Mouse (Mus musculus): ENCODE results near the gene Rtn4r. TPM values are rescaled to one million over a fixed set of nuclear protein-coding genes. Genes with fewer than 3 reads are reported as not detected.
A peak's percentile ranks its signal among the peaks of the same experiment; 100 is the strongest.

The Rtn4r gene
- polyA plus RNA-seq, 1 experiment from 2014 or later = 1.0 TPM

DNA sequence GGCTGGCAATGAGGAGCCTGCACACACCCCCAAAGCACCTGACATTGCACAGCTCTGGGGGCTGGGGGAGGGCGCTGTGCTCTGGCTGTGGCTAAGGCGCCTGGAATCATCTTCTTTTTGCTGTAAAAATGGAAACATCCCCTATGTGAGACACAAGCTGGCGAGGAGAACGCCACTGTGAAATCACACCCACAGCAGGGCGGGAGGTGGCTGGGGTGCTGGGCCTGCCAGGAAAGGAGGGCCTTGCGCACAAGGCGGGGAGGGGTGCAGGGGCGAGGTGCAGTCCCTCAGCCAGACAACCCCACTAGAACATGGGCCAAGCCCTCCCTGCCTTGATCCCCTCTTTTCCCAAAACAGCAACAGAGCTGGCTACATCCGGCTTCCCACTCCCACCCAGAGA is 45.8 kb downstream of the Rtn4r start:
- no peak overlapping the region for H3K9ac ChIP-seq (ENCODE audit: low read length)
- WGBS = 72% methylated on average over 9 of the region's 9 CpGs
- H3K4me1 ChIP-seq (ENCODE audit: control insufficient read depth, insufficient read depth, low read length) = peaks cover 12% of the 10 kb centered on the region
- no peak overlapping the region for H3K4me2 ChIP-seq (ENCODE audit: low read depth, low read length)
- no peak overlapping the region for H3K4me3 ChIP-seq (replicated peaks; ENCODE audit: low read length)
- H3K9me3 ChIP-seq (replicated peaks; ENCODE audit: control insufficient read depth, low read length) = no peaks in the 10 kb centered on the region
- no peak for ATAC-seq (ENCODE audit: insufficient read depth, low FRiP score)
- no peaks in the 10 kb centered on the region for H3K36me3 ChIP-seq (ENCODE audit: control insufficient read depth, insufficient read depth, low read length)
- H3K27me3 ChIP-seq (ENCODE audit: control insufficient read depth, insufficient read depth, low read length) = peaks cover 2% of the 10 kb centered on the region; the same call in 1 of the 2 replicates
- no peak overlapping the region for H3K27ac ChIP-seq (ENCODE audit: low read length)

DNA sequence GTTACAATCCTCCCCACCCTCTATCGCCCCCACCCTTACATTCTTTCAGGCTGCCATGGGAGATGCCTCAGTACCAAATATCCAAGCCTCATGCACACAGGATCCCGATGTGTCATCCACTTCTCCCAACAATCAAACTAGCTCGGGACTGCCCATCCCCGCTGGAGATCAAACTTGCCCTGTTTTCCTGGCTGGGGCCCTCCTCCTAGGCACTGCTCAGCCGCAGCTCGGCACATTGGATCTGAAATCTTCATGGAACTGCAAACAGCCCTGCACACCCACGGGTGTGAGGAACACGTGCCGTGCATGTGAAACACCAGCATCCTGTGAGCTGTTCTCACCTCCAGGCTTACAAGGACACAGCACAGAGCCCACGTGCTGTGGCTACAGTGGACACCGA is 46.3 kb downstream of the Rtn4r start:
- H3K9me3 ChIP-seq (replicated peaks; ENCODE audit: control insufficient read depth, low read length) = no peaks in the 10 kb centered on the region
- no peak overlapping the region for H3K27ac ChIP-seq (ENCODE audit: low read length)
- WGBS = 72% methylated on average over 11 of the region's 11 CpGs
- peaks cover 18% of the 10 kb centered on the region for H3K4me1 ChIP-seq (ENCODE audit: control insufficient read depth, insufficient read depth, low read length)
- peaks cover 2% of the 10 kb centered on the region; the same call in 1 of the 2 replicates for H3K27me3 ChIP-seq (ENCODE audit: control insufficient read depth, insufficient read depth, low read length)
- no peak overlapping the region for H3K4me3 ChIP-seq (replicated peaks; ENCODE audit: low read length)
- H3K36me3 ChIP-seq (ENCODE audit: control insufficient read depth, insufficient read depth, low read length) = no peaks in the 10 kb centered on the region
- no peak overlapping the region for H3K9ac ChIP-seq (ENCODE audit: low read length)
- no peak overlapping the region for H3K4me2 ChIP-seq (ENCODE audit: low read depth, low read length)
- ATAC-seq (ENCODE audit: insufficient read depth, low FRiP score) = no peak

- peaks cover 31% of the 10 kb centered on the region for H3K4me1 ChIP-seq (ENCODE audit: control insufficient read depth, insufficient read depth, low read length)
- H3K4me2 ChIP-seq (ENCODE audit: low read depth, low read length) = no peak overlapping the region
- 0 out of 2 replicates have a peak, but pooled peaks have one; percentile 26 for ATAC-seq (ENCODE audit: insufficient read depth, low FRiP score)
- peak overlapping the region; percentile 51 for H3K27ac ChIP-seq (ENCODE audit: low read length)
- peak overlapping the region; percentile 35; the same call in 1 of the 2 replicates for H3K9ac ChIP-seq (ENCODE audit: low read length)
- no peaks in the 10 kb centered on the region for H3K9me3 ChIP-seq (replicated peaks; ENCODE audit: control insufficient read depth, low read length)
- WGBS = 30% methylated on average over 6 of the region's 6 CpGs
- no peaks in the 10 kb centered on the region for H3K36me3 ChIP-seq (ENCODE audit: control insufficient read depth, insufficient read depth, low read length)
- H3K4me3 ChIP-seq (replicated peaks; ENCODE audit: low read length) = no peak overlapping the region
- peaks cover 2% of the 10 kb centered on the region; the same call in 1 of the 2 replicates for H3K27me3 ChIP-seq (ENCODE audit: control insufficient read depth, insufficient read depth, low read length)
Observed at GRCm38 (mm10) chr16:18175817-18176541, 48.5 kb downstream of the Rtn4r start.

GRCm38 (mm10) chr16:18176758-18177157 is 49.3 kb downstream of the Rtn4r start:
- H3K4me3 ChIP-seq (replicated peaks; ENCODE audit: low read length) = no peak overlapping the region
- peaks cover 2% of the 10 kb centered on the region; the same call in 1 of the 2 replicates for H3K27me3 ChIP-seq (ENCODE audit: control insufficient read depth, insufficient read depth, low read length)
- no peaks in the 10 kb centered on the region for H3K36me3 ChIP-seq (ENCODE audit: control insufficient read depth, insufficient read depth, low read length)
- H3K9me3 ChIP-seq (replicated peaks; ENCODE audit: control insufficient read depth, low read length) = no peaks in the 10 kb centered on the region
- 61% methylated on average over 4 of the region's 4 CpGs for WGBS
- H3K27ac ChIP-seq (ENCODE audit: low read length) = peak overlapping the region; percentile 51
- no peak for ATAC-seq (ENCODE audit: insufficient read depth, low FRiP score)
- no peak overlapping the region for H3K9ac ChIP-seq (ENCODE audit: low read length)
- H3K4me1 ChIP-seq (ENCODE audit: control insufficient read depth, insufficient read depth, low read length) = peaks cover 33% of the 10 kb centered on the region
- H3K4me2 ChIP-seq (ENCODE audit: low read depth, low read length) = no peak overlapping the region

GRCm38 (mm10) chr16:18179591-18179990 is 52.1 kb downstream of the Rtn4r start:
- Histone ChIP-seq H3K9ac (ENCODE audit: low read length) (no peak overlapping the region), H3K36me3 (ENCODE audit: control insufficient read depth, insufficient read depth, low read length) (no peaks in the 10 kb centered on the region), H3K27me3 (ENCODE audit: control insufficient read depth, insufficient read depth, low read length) (no peaks in the 10 kb centered on the region), H3K9me3 (replicated peaks; ENCODE audit: control insufficient read depth, low read length) (no peaks in the 10 kb centered on the region), H3K27ac (ENCODE audit: low read length) (no peak overlapping the region; the same call in 1 of the 2 replicates), H3K4me3 (replicated peaks; ENCODE audit: low read length) (no peak overlapping the region), H3K4me2 (ENCODE audit: low read depth, low read length) (no peak overlapping the region), H3K4me1 (ENCODE audit: control insufficient read depth, insufficient read depth, low read length) (peaks cover 34% of the 10 kb centered on the region)
- WGBS = 7% methylated on average over 2 of the region's 2 CpGs
- ATAC-seq (ENCODE audit: insufficient read depth, low FRiP score) = no peak

- Histone ChIP-seq H3K4me1 (ENCODE audit: control insufficient read depth, insufficient read depth, low read length) (peaks cover 24% of the 10 kb centered on the region), H3K36me3 (ENCODE audit: control insufficient read depth, insufficient read depth, low read length) (no peaks in the 10 kb centered on the region), H3K9me3 (replicated peaks; ENCODE audit: control insufficient read depth, low read length) (no peaks in the 10 kb centered on the region), H3K4me3 (replicated peaks; ENCODE audit: low read length) (no peak overlapping the region), H3K27me3 (ENCODE audit: control insufficient read depth, insufficient read depth, low read length) (no peaks in the 10 kb centered on the region), H3K9ac (ENCODE audit: low read length) (no peak overlapping the region), H3K4me2 (ENCODE audit: low read depth, low read length) (no peak overlapping the region), H3K27ac (ENCODE audit: low read length) (no peak overlapping the region)
- ATAC-seq (ENCODE audit: insufficient read depth, low FRiP score) = no peak
- WGBS = 37% methylated on average over 10 of the region's 10 CpGs
Observed at GRCm38 (mm10) chr16:18181398-18181797, 54.0 kb downstream of the Rtn4r start.

GRCm38 (mm10) chr16:18182766-18183165 is 55.3 kb downstream of the Rtn4r start:
- no peak overlapping the region for H3K4me2 ChIP-seq (ENCODE audit: low read depth, low read length)
- no peak for ATAC-seq (ENCODE audit: insufficient read depth, low FRiP score)
- peaks cover 22% of the 10 kb centered on the region for H3K4me1 ChIP-seq (ENCODE audit: control insufficient read depth, insufficient read depth, low read length)
- no peaks in the 10 kb centered on the region for H3K9me3 ChIP-seq (replicated peaks; ENCODE audit: control insufficient read depth, low read length)
- no peaks in the 10 kb centered on the region for H3K27me3 ChIP-seq (ENCODE audit: control insufficient read depth, insufficient read depth, low read length)
- H3K9ac ChIP-seq (ENCODE audit: low read length) = no peak overlapping the region
- no peaks in the 10 kb centered on the region for H3K36me3 ChIP-seq (ENCODE audit: control insufficient read depth, insufficient read depth, low read length)
- 77% methylated on average over 8 of the region's 8 CpGs for WGBS
- H3K4me3 ChIP-seq (replicated peaks; ENCODE audit: low read length) = no peak overlapping the region
- H3K27ac ChIP-seq (ENCODE audit: low read length) = no peak overlapping the region

DNA sequence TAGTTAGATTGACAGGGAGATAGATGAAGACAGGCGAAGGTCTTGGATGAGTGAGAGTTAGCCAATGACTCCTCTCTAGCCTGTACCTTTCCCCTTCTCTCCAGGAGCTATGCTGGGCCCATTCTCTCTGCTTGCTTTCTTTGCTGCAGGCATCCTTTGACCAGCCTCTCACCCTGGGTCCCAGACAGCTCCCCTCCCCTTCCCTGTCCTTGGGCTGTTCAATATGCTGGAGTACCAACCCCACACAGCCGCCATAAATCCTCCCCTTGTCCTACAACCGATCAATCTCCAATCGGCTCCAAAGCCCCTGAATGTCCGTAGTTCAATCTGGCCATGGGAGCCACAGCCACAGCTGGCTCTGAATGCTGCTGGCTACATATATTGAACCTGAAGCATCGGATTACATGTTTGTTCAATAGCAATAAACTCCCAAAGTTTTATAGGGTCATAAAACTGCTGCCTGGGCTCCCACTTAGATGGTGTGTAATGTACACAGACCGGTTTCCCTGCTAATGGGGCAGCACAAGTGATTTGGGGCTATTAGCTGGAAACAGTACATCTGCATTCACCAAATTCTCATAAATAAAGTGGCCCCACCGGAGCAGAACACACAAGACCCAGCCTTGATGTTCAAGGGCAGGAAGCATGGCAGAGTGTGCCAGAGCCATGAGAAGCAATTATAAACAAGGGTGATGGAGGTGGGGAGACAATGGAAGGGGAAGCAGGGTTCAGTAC is 58.4 kb downstream of the Rtn4r start:
- Histone ChIP-seq H3K27me3 (ENCODE audit: control insufficient read depth, insufficient read depth, low read length) (no peaks in the 10 kb centered on the region), H3K4me2 (ENCODE audit: low read depth, low read length) (no peak overlapping the region), H3K4me1 (ENCODE audit: control insufficient read depth, insufficient read depth, low read length) (0 out of 2 replicates have a peak, but pooled peaks cover 5% of the 10 kb centered on the region), H3K4me3 (replicated peaks; ENCODE audit: low read length) (no peak overlapping the region), H3K9me3 (replicated peaks; ENCODE audit: control insufficient read depth, low read length) (no peaks in the 10 kb centered on the region), H3K27ac (ENCODE audit: low read length) (no peak overlapping the region), H3K36me3 (ENCODE audit: control insufficient read depth, insufficient read depth, low read length) (no peaks in the 10 kb centered on the region), H3K9ac (ENCODE audit: low read length) (no peak overlapping the region)
- 56% methylated on average over 8 of the region's 8 CpGs for WGBS
- no peak for ATAC-seq (ENCODE audit: insufficient read depth, low FRiP score)

GRCm38 (mm10) chr16:18186798-18187197 is 59.4 kb downstream of the Rtn4r start:
- H3K4me3 ChIP-seq (replicated peaks; ENCODE audit: low read length) = no peak overlapping the region
- ATAC-seq (ENCODE audit: insufficient read depth, low FRiP score) = no peak
- no peaks in the 10 kb centered on the region for H3K36me3 ChIP-seq (ENCODE audit: control insufficient read depth, insufficient read depth, low read length)
- 0 out of 2 replicates have a peak, but pooled peaks cover 3% of the 10 kb centered on the region for H3K4me1 ChIP-seq (ENCODE audit: control insufficient read depth, insufficient read depth, low read length)
- no peak overlapping the region for H3K4me2 ChIP-seq (ENCODE audit: low read depth, low read length)
- H3K27ac ChIP-seq (ENCODE audit: low read length) = no peak overlapping the region
- H3K9ac ChIP-seq (ENCODE audit: low read length) = no peak overlapping the region
- 62% methylated on average over 4 of the region's 4 CpGs for WGBS
- H3K9me3 ChIP-seq (replicated peaks; ENCODE audit: control insufficient read depth, low read length) = no peaks in the 10 kb centered on the region
- H3K27me3 ChIP-seq (ENCODE audit: control insufficient read depth, insufficient read depth, low read length) = no peaks in the 10 kb centered on the region

Data from stomach, embryonic 16.5 days (tissue).